Mouse (Mus musculus) G1E (cell line): ENCODE data around the gene Gm42878. TPM values are rescaled to one million over a fixed set of nuclear protein-coding genes. Genes with fewer than 3 reads are reported as not detected.
"Not testable (repeated sequence)": the region's sequence is repeated elsewhere in the genome, so short reads cannot be mapped to it uniquely, and the experiment has no call there.

ENCODE experiments used
- ATAC-seq: 2 replicates; pipeline ENCODE4 v1.8.0; 2016; ENCODE audit warnings: mild to moderate bottlenecking; ENCODE audit not compliant: insufficient number of reproducible peaks, poor library complexity, low FRiP score, severe bottlenecking; ENCODE audit errors: extremely low read depth
- DNase-seq: peaks from one replicate; pipeline ENCODE4 v3.0.0; 2012; ENCODE audit warnings: low spot score
- H3K27me3 ChIP-seq: 2 replicates; pipeline ENCODE4 v1.6.1; 2012; ENCODE audit warnings: mild to moderate bottlenecking, low read length, inconsistent platforms; ENCODE audit not compliant: insufficient read depth
- H3K36me3 ChIP-seq: replicated peaks from 2 replicates; pipeline ENCODE3; 2012; ENCODE audit warnings: mild to moderate bottlenecking, inconsistent platforms
- H3K4me1 ChIP-seq: 2 replicates; pipeline ENCODE4 v1.6.1; 2012; ENCODE audit warnings: low read depth, low read length, inconsistent platforms, mixed read lengths; ENCODE audit not compliant: insufficient read depth
- H3K4me3 ChIP-seq: 2 replicates; pipeline ENCODE4 v1.5.1; 2012; ENCODE audit warnings: low read depth, mild to moderate bottlenecking, inconsistent platforms, low read length, moderate library complexity, mixed read lengths
- H3K9me3 ChIP-seq: replicated peaks from 2 replicates; pipeline ENCODE4 v1.6.1; 2012; ENCODE audit warnings: inconsistent platforms
- CTCF ChIP-seq: IDR thresholded peaks from 2 replicates; pipeline ENCODE4 v1.5.1; 2012; ENCODE audit warnings: low read depth, low read length, inconsistent platforms, mixed read lengths
- GATA1 ChIP-seq: IDR thresholded peaks from 2 replicates; pipeline ENCODE4 v1.6.1; 2012; ENCODE audit warnings: borderline replicate concordance, low read length, inconsistent platforms, mixed read lengths
- GATA2 ChIP-seq: IDR thresholded peaks from 2 replicates; pipeline ENCODE4 v1.6.1; 2012; ENCODE audit warnings: low read depth, low read length, inconsistent platforms, borderline replicate concordance
- POLR2AphosphoS5 ChIP-seq: IDR thresholded peaks from 2 replicates; pipeline ENCODE4 v1.6.1; 2012; ENCODE audit warnings: low read depth, low read length, inconsistent platforms; ENCODE audit not compliant: insufficient replicate concordance
- TAL1 ChIP-seq: conservative IDR thresholded peaks from 2 replicates; pipeline ENCODE4 v1.6.1; 2012; ENCODE audit warnings: low read depth, low read length, inconsistent platforms, mixed read lengths
- polyA plus RNA-seq: library from polyadenylated mRNA; stranded (reverse); fragments of >175 nt; gene quantifications from 2 replicates; pipeline ENCODE4 v1.2.3, GENCODE M21; 2012
- total RNA-seq, 2 experiments: library from RNA; stranded (forward) in 1 of 2; stranded (reverse) in 1 of 2; fragments of 200-1000 nt in 1 of 2; fragments of >200 nt in 1 of 2; fragmentation: Nextera tagmentation in 1 of 2; gene quantifications; 2 replicates each; pipeline ENCODE4 v1.2.3; 2014 to 2017

Gene Gm42878
- total and polyA plus RNA-seq, 3 experiments = not detected

DNA sequence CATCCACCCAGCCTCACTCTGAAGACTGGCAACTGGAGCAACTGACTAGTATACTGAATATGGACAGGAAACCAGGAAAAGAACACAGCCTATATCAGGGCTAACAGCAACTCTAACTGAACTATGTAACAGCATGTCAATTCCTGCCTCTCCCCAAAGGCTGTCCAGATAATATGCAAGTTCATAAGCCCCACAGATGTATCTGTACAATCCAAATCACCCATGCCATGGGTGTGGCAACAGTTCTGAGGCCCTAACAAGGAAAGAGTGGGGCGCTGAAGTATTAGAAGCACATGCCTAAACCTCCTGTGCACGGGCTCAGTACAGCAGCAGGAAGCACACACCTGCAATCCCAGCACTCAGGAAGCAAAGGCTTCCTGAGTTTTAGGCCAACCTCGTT, 10.2 kb downstream of the Gm42878 start:
- no peaks in the 10 kb centered on the region for H3K9me3 ChIP-seq
- H3K36me3 ChIP-seq = peaks cover 96% of the 10 kb centered on the region
- no peak for ATAC-seq
- DNase-seq = no peak
- no peak for TF ChIP-seq POLR2AphosphoS5
- no peak for TF ChIP-seq GATA1
- no peak for TF ChIP-seq TAL1
- no peak for TF ChIP-seq CTCF
- H3K4me3 ChIP-seq = no peak overlapping the region
- no peaks in the 10 kb centered on the region for H3K27me3 ChIP-seq
- peaks cover 8% of the 10 kb centered on the region; the same call in 1 of the 2 replicates for H3K4me1 ChIP-seq

DNA sequence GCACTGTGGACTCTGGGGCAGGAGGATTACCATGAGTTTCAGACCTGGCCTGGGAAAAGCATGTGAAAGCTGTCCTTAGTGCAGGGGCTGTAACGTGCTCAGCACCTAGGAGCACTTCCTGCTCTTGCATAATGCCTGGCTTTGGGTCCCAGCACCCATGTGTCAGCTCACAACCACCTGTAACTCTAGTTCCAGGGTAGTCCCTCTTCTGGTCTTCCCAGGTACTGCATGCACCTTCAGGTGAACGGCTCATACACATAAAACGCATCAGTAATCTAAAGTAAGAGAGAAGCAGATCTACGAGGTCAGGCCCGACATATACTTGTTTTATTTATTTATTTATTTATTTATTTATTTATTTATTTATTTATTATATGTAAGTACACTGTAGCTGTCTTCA, 10.8 kb downstream of the Gm42878 start:
- DNase-seq (no peak), ATAC-seq (no peak; the same call in 1 of the 2 replicates)
- no peaks in the 10 kb centered on the region for H3K27me3 ChIP-seq
- peaks cover 8% of the 10 kb centered on the region; the same call in 1 of the 2 replicates for H3K4me1 ChIP-seq
- no peak overlapping the region for H3K4me3 ChIP-seq
- no peak for TF ChIP-seq TAL1
- no peak for TF ChIP-seq POLR2AphosphoS5
- TF ChIP-seq CTCF = no peak; the same call in 1 of the 2 replicates
- no peak for TF ChIP-seq GATA2
- TF ChIP-seq GATA1 = no peak
- H3K36me3 ChIP-seq = peaks cover 97% of the 10 kb centered on the region
- H3K9me3 ChIP-seq = no peaks in the 10 kb centered on the region

DNA sequence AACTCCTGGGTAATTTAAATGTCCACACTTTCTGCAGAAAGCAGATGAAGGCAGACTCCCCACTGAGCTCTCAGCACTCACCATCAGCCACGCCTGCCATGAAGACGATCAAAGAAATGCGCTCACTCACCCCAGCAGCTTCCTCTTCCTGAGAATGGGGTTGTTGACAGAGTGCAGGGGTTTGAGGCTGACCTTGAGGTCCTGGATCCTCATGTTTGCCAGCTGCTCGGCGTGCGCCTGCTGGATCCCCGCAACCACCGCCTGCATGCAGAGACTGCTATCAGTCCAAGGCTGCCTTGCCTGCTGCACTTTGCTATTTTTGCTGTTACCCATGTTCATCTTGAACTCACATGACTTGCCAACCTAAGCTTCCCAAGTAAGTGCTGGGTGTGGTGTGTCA, 18.3 kb downstream of the Gm42878 start:
- ATAC-seq (no peak), DNase-seq (no peak)
- no peak overlapping the region for H3K4me3 ChIP-seq
- no peak for TF ChIP-seq POLR2AphosphoS5
- no peak for TF ChIP-seq GATA1
- no peak for TF ChIP-seq CTCF
- no peak for TF ChIP-seq GATA2
- no peak for TF ChIP-seq TAL1
- H3K9me3 ChIP-seq = no peaks in the 10 kb centered on the region
- peaks cover 87% of the 10 kb centered on the region for H3K36me3 ChIP-seq
- H3K27me3 ChIP-seq = no peaks in the 10 kb centered on the region
- H3K4me1 ChIP-seq = no peaks in the 10 kb centered on the region

DNA sequence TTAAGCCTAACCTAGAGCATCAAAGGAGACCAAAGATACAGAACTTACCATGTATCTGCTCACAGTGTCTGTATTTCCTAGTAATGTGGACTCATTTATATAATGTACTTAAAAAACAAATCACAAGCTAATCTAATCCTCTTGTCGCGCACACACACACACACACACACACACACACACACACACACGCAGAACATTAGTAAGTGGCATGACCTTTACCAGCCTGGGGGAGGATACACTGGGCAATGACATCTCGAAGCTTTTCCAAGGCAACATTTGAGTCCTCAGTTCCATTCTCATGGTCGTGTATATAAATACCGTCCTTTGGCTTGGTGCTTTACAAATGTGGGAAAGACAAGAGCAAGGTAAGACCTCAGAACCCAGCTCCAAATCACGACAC, 18.8 kb downstream of the Gm42878 start:
- no peaks in the 10 kb centered on the region for H3K4me1 ChIP-seq
- no peak for DNase-seq
- ATAC-seq = no peak
- H3K27me3 ChIP-seq = no peaks in the 10 kb centered on the region
- TF ChIP-seq POLR2AphosphoS5 (no peak), GATA1 (no peak), TAL1 (no peak), CTCF (no peak)
- peaks cover 87% of the 10 kb centered on the region for H3K36me3 ChIP-seq
- no peak overlapping the region for H3K4me3 ChIP-seq
- H3K9me3 ChIP-seq = no peaks in the 10 kb centered on the region

DNA sequence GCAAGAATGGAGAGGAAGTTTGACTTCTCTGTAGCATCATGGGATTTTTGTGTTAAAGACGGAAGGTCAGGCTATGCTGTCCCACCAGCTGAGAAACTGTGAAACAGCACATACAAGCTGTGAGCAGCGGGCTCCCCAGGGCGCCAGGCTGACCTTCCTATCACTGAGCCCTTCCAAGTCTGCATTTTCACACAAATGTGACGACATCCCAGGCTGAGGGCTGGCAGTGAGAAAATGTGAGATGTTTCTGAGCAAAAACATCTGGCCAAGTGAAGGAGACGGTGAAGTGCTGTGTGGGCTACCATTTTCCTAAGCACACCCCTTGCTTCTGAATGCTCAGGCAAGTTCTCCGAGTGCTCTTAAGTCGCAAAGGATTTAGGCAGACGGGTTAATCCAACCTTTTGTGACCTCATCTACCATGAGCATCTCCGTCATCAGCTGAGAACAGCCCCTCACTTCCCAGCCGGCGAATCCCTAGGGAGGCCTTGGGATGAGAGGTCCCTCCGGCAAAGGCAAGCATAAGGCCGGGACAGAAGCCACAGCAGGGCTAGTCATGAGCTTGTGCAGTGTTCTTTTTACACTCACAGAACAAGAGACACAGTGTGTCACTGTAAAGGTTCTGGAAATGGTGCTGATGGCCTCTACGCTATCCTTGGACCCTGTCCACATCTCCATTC, 19.4 kb downstream of the Gm42878 start:
- ATAC-seq (no peak), DNase-seq (no peak)
- TF ChIP-seq POLR2AphosphoS5 (no peak), TAL1 (no peak), GATA2 (no peak), GATA1 (no peak), CTCF (no peak)
- peaks cover 87% of the 10 kb centered on the region for H3K36me3 ChIP-seq
- H3K4me3 ChIP-seq = no peak overlapping the region
- H3K4me1 ChIP-seq = no peaks in the 10 kb centered on the region
- no peaks in the 10 kb centered on the region for H3K9me3 ChIP-seq
- H3K27me3 ChIP-seq = no peaks in the 10 kb centered on the region

DNA sequence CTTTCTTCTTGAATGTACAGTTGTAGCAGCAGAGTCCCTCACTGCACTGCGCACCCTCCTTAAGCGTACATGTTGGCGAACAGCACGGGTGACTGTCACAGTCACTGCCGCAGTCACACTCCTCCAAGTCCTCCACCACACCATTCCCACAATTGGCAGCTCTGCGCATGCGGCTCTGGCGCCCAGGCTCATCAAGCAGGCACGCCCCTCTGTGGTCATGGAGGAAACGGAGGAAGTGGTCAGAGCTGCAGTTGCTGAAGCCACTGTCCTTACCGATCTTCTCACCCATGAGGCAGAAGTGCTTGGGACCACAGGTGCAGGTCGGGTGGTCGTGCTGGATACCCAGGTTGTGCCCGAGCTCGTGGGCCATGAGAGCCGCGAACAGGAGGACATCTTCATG, 25.5 kb downstream of the Gm42878 start:
- not testable (repeated sequence) for H3K9me3 ChIP-seq, H3K4me1 ChIP-seq, H3K27me3 ChIP-seq, H3K4me3 ChIP-seq, ATAC-seq, DNase-seq
- H3K36me3 ChIP-seq = peaks cover 56% of the 10 kb centered on the region

DNA sequence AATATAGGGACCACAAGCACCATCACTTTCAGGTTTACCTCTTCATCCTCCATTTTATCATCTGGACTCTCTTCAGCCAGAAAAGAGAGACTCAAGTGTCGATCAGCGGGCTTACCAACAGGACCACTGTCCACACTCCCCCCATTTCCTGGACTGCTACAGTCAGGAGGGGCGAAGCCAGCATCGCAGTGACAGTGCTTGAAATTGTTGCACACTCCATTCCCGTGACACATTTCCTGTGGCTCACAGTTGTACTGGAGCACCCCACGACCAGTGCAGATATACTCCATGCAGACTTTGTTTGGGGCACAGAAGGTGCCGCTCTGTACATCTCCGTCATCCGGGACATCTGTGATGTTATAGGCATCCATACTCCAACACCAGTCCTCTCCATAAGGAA, 26.3 kb downstream of the Gm42878 start:
- no peaks in the 10 kb centered on the region for H3K27me3 ChIP-seq
- H3K36me3 ChIP-seq = peaks cover 48% of the 10 kb centered on the region

More for the DNA sequence above, 26.3 kb downstream of the Gm42878 start:
- no peaks in the 10 kb centered on the region for H3K9me3 ChIP-seq
- peaks cover 3% of the 10 kb centered on the region for H3K4me1 ChIP-seq
- no peak for DNase-seq
- H3K4me3 ChIP-seq = no peak overlapping the region
- no peak for ATAC-seq
- TF ChIP-seq POLR2AphosphoS5 = no peak
- TF ChIP-seq TAL1 = no peak
- TF ChIP-seq CTCF = no peak
- no peak for TF ChIP-seq GATA1
- no peak for TF ChIP-seq GATA2
